Comparison of ENCODE assay signal across 13 mouse cellular contexts in genomic region chr6:99999711-100000365, GRCm38 (mm10).
DNase-seq lines count a peak whose midpoint lies in the region; ATAC-seq lines count a peak whose summit lies in the region.
"Had no signal": no experiment of that assay in that cellular context is flagged by ENCODE, and none has a peak within 500 bp of the region (broad histone marks: within the 10 kb centered on the region; RNA-seq: fewer than 3 reads in every experiment).

No protein-coding gene starts in this region.

- peak; percentile 33; the same call in 1 of the 2 replicates for ATAC-seq in forebrain, embryonic 13.5 days
- no peak for ATAC-seq in forebrain, embryonic 16.5 days
- ATAC-seq in hindbrain, embryonic 15.5 days (ENCODE audit: low FRiP score, low read depth): peak; percentile 54
- peak; percentile 53; the same call in 1 of the 2 replicates for ATAC-seq in neural tube, embryonic 11.5 days (ENCODE audit: insufficient read depth, low FRiP score, low TSS enrichment)

- H3K27ac ChIP-seq in forebrain, embryonic 13.5 days: peak overlapping the region; percentile 27; the same call in 1 of the 2 replicates
- H3K27ac ChIP-seq in forebrain, embryonic 16.5 days (ENCODE audit: low read length): no peak overlapping the region
- no peak overlapping the region for H3K27ac ChIP-seq in hindbrain, embryonic 15.5 days (replicated peaks)
- no peak overlapping the region for H3K27ac ChIP-seq in neural tube, embryonic 11.5 days (ENCODE audit: low read depth, low read length)

- H3K36me3 ChIP-seq in forebrain, embryonic 13.5 days (ENCODE audit: poor library complexity, severe bottlenecking): no peaks in the 10 kb centered on the region
- no peaks in the 10 kb centered on the region for H3K36me3 ChIP-seq in forebrain, embryonic 16.5 days (ENCODE audit: control insufficient read depth, insufficient read depth)
- no peaks in the 10 kb centered on the region for H3K36me3 ChIP-seq in hindbrain, embryonic 15.5 days
- no peaks in the 10 kb centered on the region for H3K36me3 ChIP-seq in neural tube, embryonic 11.5 days (ENCODE audit: control insufficient read depth, insufficient read depth, low read length)

- H3K27me3 ChIP-seq in forebrain, embryonic 13.5 days: peaks cover 20% of the 10 kb centered on the region
- H3K27me3 ChIP-seq in forebrain, embryonic 16.5 days (replicated peaks; ENCODE audit: control insufficient read depth, insufficient read depth, low read length): no peaks in the 10 kb centered on the region
- peaks cover 12% of the 10 kb centered on the region for H3K27me3 ChIP-seq in hindbrain, embryonic 15.5 days
- peaks cover 2% of the 10 kb centered on the region; the same call in 1 of the 2 replicates for H3K27me3 ChIP-seq in neural tube, embryonic 11.5 days (ENCODE audit: control insufficient read depth, insufficient read depth, low read length)

- 24% methylated on average over 13 of the region's 13 CpGs for WGBS in forebrain, embryonic 13.5 days
- 29% methylated on average over 13 of the region's 13 CpGs for WGBS in forebrain, embryonic 16.5 days
- 14% methylated on average over 13 of the region's 13 CpGs for WGBS in hindbrain, embryonic 15.5 days
- 35% methylated on average over 13 of the region's 13 CpGs for WGBS in neural tube, embryonic 11.5 days

- peaks cover 30% of the 10 kb centered on the region for H3K4me1 ChIP-seq in forebrain, embryonic 13.5 days
- H3K4me1 ChIP-seq in forebrain, embryonic 16.5 days (replicated peaks; ENCODE audit: control insufficient read depth, insufficient read depth, low read length): peaks cover 16% of the 10 kb centered on the region
- peaks cover 32% of the 10 kb centered on the region for H3K4me1 ChIP-seq in hindbrain, embryonic 15.5 days (replicated peaks)
- H3K4me1 ChIP-seq in neural tube, embryonic 11.5 days (ENCODE audit: control insufficient read depth, insufficient read depth, low read length): peaks cover 9% of the 10 kb centered on the region

- H3K9me3 ChIP-seq in forebrain, embryonic 13.5 days (replicated peaks): no peaks in the 10 kb centered on the region
- no peaks in the 10 kb centered on the region for H3K9me3 ChIP-seq in forebrain, embryonic 16.5 days (ENCODE audit: control insufficient read depth, low read length)
- no peaks in the 10 kb centered on the region for H3K9me3 ChIP-seq in hindbrain, embryonic 15.5 days
- no peaks in the 10 kb centered on the region for H3K9me3 ChIP-seq in neural tube, embryonic 11.5 days (ENCODE audit: control insufficient read depth, low read length)

- H3K4me2 ChIP-seq in forebrain, embryonic 13.5 days: no peak overlapping the region
- H3K4me2 ChIP-seq in forebrain, embryonic 16.5 days (ENCODE audit: low read length): no peak overlapping the region
- no peak overlapping the region for H3K4me2 ChIP-seq in hindbrain, embryonic 15.5 days
- no peak overlapping the region for H3K4me2 ChIP-seq in neural tube, embryonic 11.5 days (ENCODE audit: low read depth)

- DNase-seq in embryo, embryonic 10 days (ENCODE audit: low spot score): peak; percentile 86
- DNase-seq in neural tube, embryonic 11.5 days (ENCODE audit: low spot score): peak; percentile 46
- no peak for DNase-seq in right cerebral cortex, postnatal 25 days
- DNase-seq in left cerebral cortex, adult 18-20 months (ENCODE audit: low spot score in 2 of 2): no peak
- DNase-seq in thymus, postnatal 14 days: no peak
- DNase-seq: cerebellum, adult 9-11 months; kidney, adult 11 months; kidney, postnatal 4 days; liver; lung, postnatal 10 days had no signal

- no peak overlapping the region for H3K4me3 ChIP-seq in forebrain, embryonic 13.5 days
- H3K4me3 ChIP-seq in forebrain, embryonic 16.5 days (replicated peaks; ENCODE audit: low read length): no peak overlapping the region
- no peak overlapping the region for H3K4me3 ChIP-seq in hindbrain, embryonic 15.5 days
- H3K4me3 ChIP-seq in neural tube, embryonic 11.5 days (ENCODE audit: low read depth, low read length): no peak overlapping the region

- no peak overlapping the region for H3K9ac ChIP-seq in forebrain, embryonic 13.5 days
- no peak overlapping the region for H3K9ac ChIP-seq in forebrain, embryonic 16.5 days (replicated peaks; ENCODE audit: low read depth, low read length)
- H3K9ac ChIP-seq in hindbrain, embryonic 15.5 days: no peak overlapping the region
- no peak overlapping the region for H3K9ac ChIP-seq in neural tube, embryonic 11.5 days (ENCODE audit: low read length)

Comparison
In these comparisons a context has a peak if more than half of its experiments do, and no peak if none do; other contexts are left out.
1. DNase-seq: peak in embryo, embryonic 10 days (single experiment) and neural tube, embryonic 11.5 days (single experiment); none in right cerebral cortex, postnatal 25 days (single experiment), left cerebral cortex, adult 18-20 months (0 of 2) and thymus, postnatal 14 days (single experiment).